Mouse (Mus musculus): Measurements from ENCODE around the gene Setmar.

DNA sequence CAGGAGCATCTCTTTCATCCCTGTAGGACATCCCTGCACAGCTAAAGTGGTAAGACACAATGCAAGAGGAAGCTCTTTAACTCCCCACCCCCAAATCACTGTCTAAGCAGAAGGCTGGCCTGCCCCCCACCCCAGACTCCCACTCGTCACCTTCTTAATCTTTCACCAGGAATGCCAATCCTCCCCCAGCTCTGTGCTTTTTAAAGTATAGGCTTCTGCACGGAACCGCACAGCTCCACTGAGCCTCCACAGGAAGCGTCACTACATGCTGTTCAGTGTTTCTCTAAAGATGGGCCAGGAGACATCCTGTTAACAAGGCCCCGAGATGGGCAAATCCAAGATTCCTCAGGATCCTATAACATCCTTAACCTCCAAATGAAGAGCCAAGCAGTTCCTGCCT is 8.2 kb downstream of the Setmar start:
- TF ChIP-seq CTCF (IDR thresholded peaks at IDR 0.05; ENCODE audit: low read depth) (no peak), EP300 (IDR thresholded peaks at IDR 0.05; ENCODE audit: low read depth) (no peak)
